Mouse (Mus musculus) brain, embryonic 14.5 days (tissue): ENCODE data around the gene Adamts9.

Source experiments
- CTCF ChIP-seq: fragments of 200-500 bp; IDR thresholded peaks from 2 replicates; pipeline ENCODE4 v1.5.1; 2012; ENCODE audit warnings: inconsistent platforms, mild to moderate bottlenecking, moderate library complexity, borderline replicate concordance; ENCODE audit not compliant: insufficient read depth, insufficient read length; ENCODE audit errors: extremely low read depth
- POLR2A ChIP-seq: fragments of 200-500 bp; IDR thresholded peaks from 2 replicates; pipeline ENCODE4 v1.6.1; 2012; ENCODE audit warnings: mild to moderate bottlenecking, inconsistent platforms, borderline replicate concordance; ENCODE audit not compliant: poor library complexity, insufficient read depth, insufficient read length, severe bottlenecking; ENCODE audit errors: extremely low read depth

GRCm38 (mm10) chr6:92875340-92875739 is 68.0 kb downstream of the Adamts9 start:
- TF ChIP-seq POLR2A (no peak), CTCF (no peak)
